Mouse (Mus musculus) midbrain, embryonic 16.5 days (tissue): ENCODE measurements around the gene Lhx6. TPM values are rescaled to one million over a fixed set of nuclear protein-coding genes. Genes with fewer than 3 reads are reported as not detected.

Experiments
- ATAC-seq: fragments of 200-750 bp; cut with Nextera tagmentation; 2 replicates; pipeline ENCODE4 v1.8.0; 2017; ENCODE audit warnings: moderate TSS enrichment
- H3K27ac ChIP-seq: fragments of 300-500 bp; sonication (generic); 2 replicates; pipeline ENCODE4 v1.5.1; 2014; ENCODE audit warnings: mild to moderate bottlenecking, low read length, mixed read lengths
- H3K27me3 ChIP-seq: fragments of 300-500 bp; sonication (generic); 2 replicates; pipeline ENCODE4 v1.6.1; 2014; ENCODE audit warnings: low read depth, low read length, mixed read lengths; ENCODE audit not compliant: control insufficient read depth, insufficient read depth
- H3K36me3 ChIP-seq: fragments of 300-500 bp; sonication (generic); 2 replicates; pipeline ENCODE4 v1.6.1; 2014; ENCODE audit warnings: mild to moderate bottlenecking, low read length, moderate library complexity, mixed read lengths; ENCODE audit not compliant: control insufficient read depth, insufficient read depth
- H3K4me1 ChIP-seq: fragments of 300-500 bp; sonication (generic); 2 replicates; pipeline ENCODE4 v1.6.1; 2014; ENCODE audit warnings: mild to moderate bottlenecking, low read length, mixed read lengths; ENCODE audit not compliant: control insufficient read depth, insufficient read depth
- H3K4me2 ChIP-seq: fragments of 300-500 bp; sonication (generic); 2 replicates; pipeline ENCODE4 v1.6.1; 2014; ENCODE audit warnings: mild to moderate bottlenecking, low read length, mixed read lengths
- H3K4me3 ChIP-seq: fragments of 300-500 bp; sonication (generic); 2 replicates; pipeline ENCODE4 v1.5.1; 2014; ENCODE audit warnings: low read depth, mild to moderate bottlenecking, low read length, moderate library complexity, mixed read lengths
- H3K9ac ChIP-seq: fragments of 300-500 bp; sonication (generic); 2 replicates; pipeline ENCODE4 v1.6.1; 2014; ENCODE audit warnings: low read depth, low read length, mixed read lengths
- H3K9me3 ChIP-seq: fragments of 300-500 bp; sonication (generic); replicated peaks from 2 replicates; pipeline ENCODE4 v1.6.1; 2014; ENCODE audit warnings: mild to moderate bottlenecking, low read length, mixed read lengths; ENCODE audit not compliant: control insufficient read depth, poor library complexity, severe bottlenecking
- WGBS: fragments of 180-500 bp; shearing (Covaris S2); extraction: QIAGEN DNeasy Blood & Tissue Kit; methylation state at CpG from one replicate; pipeline ENCODE4 v1.1.7; 2014; 5-methylcytosine and 5-hydroxymethylcytosine counted together
- polyA plus RNA-seq: library from polyadenylated mRNA; unstranded; fragments of >200 nt; fragmentation: Nextera tagmentation; extraction: Ambion mirVana; gene quantifications from 2 replicates; pipeline ENCODE4 v1.2.1, GENCODE M21; 2015

The Lhx6 gene
- polyA plus RNA-seq, 1 experiment from 2014 or later, result 4.1 TPM

DNA sequence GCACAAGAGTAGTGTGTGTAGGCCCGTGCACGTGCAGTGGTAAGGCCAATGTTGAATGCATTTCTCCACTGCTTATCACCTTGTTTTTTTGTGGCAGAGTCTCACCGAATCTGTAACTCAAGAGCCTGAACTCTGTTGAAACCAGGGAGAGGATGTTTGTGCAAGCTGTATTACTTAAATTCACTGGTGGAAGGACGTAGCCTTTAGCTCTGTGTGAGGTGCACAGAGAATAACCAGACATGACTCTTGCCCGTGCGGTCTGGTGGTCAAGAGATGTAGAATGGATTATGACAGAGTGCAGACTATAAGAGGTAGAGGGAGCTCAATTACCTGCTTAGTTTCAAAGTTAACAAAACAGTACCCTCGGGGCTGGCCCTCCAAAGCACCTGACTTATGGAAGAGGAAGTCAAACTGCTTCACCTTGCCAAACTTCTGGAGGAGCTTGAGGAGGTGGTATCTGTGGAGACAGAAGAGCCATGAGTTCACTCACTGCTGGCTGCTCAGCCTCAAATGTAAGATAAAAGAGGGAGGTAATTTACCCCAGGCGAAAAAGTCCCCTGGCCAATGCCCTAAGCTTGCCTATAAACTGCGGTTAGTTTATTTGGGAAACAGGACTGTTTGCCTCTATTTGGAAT is 21.7 kb upstream of the Lhx6 start:
- H3K4me3 ChIP-seq, result no peak overlapping the region
- no peak overlapping the region for H3K9ac ChIP-seq
- H3K27ac ChIP-seq, result no peak overlapping the region
- H3K36me3 ChIP-seq, result peaks cover 27% of the 10 kb centered on the region
- H3K4me2 ChIP-seq, result no peak overlapping the region
- WGBS, result 94% methylated on average over 9 of the region's 9 CpGs
- no peaks in the 10 kb centered on the region for H3K9me3 ChIP-seq
- H3K4me1 ChIP-seq, result no peaks in the 10 kb centered on the region
- no peak for ATAC-seq
- H3K27me3 ChIP-seq, result no peaks in the 10 kb centered on the region

DNA sequence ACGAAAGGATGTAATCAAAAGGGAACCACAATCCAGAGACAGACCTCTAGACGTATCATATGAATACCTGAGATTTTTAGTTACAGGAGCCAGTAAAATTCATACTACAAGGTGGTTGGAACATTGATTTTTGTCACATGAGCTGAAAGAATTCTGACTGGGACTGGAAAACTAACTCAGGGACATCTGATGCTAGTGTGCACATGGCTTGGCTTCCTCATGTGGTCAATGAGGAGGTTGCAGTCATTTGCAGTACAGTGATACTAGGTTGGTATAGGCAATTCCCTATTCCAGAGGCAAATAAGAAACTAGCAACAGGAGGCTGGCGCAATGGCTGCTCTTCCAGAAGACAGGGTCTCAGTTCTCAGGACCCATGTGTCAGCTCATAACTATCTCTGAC is 7.4 kb upstream of the Lhx6 start:
- Histone ChIP-seq H3K9ac (no peak overlapping the region), H3K4me3 (no peak overlapping the region), H3K27ac (no peak overlapping the region), H3K27me3 (peaks cover 16% of the 10 kb centered on the region), H3K4me1 (no peaks in the 10 kb centered on the region), H3K4me2 (no peak overlapping the region), H3K36me3 (peaks cover 21% of the 10 kb centered on the region), H3K9me3 (no peaks in the 10 kb centered on the region)
- no peak for ATAC-seq
- 79% methylated on average over 3 of the region's 3 CpGs for WGBS

DNA sequence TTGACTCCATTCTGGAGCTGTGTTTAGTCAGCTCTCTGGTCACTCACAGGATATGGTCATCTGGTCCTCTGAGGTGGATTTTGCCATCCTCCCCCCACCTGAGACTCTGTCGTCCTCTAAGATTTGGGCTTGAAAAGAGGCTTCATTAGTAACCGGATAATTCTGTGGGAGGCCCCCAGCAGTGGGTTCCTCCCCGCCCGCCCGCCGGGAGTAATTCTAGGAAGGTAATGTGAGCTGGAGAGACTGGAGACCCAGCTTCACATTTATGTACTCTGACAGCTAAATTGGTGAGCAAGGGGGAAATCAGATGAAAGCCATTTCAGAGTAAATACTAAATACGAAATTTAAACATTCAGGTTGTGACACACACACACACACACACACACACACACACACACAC is 3.4 kb upstream of the Lhx6 start:
- no peak overlapping the region for H3K27ac ChIP-seq
- whole genome bisulfite sequencing, result 12% methylated on average over 7 of the region's 7 CpGs
- H3K4me2 ChIP-seq, result no peak overlapping the region
- peaks cover 40% of the 10 kb centered on the region for H3K27me3 ChIP-seq
- no peaks in the 10 kb centered on the region for H3K36me3 ChIP-seq
- H3K9ac ChIP-seq, result no peak overlapping the region
- no peaks in the 10 kb centered on the region for H3K9me3 ChIP-seq
- no peak overlapping the region for H3K4me3 ChIP-seq
- ATAC-seq, result no peak
- H3K4me1 ChIP-seq, result peaks cover 20% of the 10 kb centered on the region

DNA sequence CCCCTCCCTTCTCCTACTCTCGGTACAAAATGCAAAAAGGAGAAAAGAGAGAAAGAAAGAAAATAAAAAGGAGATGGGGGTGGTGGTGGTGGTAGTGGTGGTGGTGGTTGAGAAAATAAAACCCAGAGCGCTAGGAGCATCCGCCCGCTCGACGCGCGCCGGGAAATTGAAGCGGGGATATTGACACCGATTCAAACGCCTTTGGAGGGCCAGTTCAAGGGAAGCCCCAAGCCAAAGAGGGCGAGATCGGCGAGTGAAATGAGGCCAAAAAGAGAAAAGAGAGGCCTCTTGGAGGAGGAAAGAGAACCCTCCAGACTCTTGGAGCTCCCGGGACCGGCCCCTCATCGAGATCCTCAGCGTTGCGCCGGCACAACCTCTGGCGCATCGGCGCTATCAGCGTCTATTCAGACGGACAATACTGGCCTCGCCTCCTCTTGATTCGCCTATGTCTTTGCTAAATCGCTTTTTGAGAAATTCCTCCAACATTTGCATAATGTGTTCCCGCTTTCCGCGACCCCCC is 712 bp downstream of the Lhx6 start:
- WGBS, result under 1% methylated on average over 32 of the region's 32 CpGs
- peaks cover 66% of the 10 kb centered on the region for H3K27me3 ChIP-seq
- peaks cover 31% of the 10 kb centered on the region for H3K4me1 ChIP-seq
- peak overlapping the region; percentile 37 for H3K4me3 ChIP-seq
- no peaks in the 10 kb centered on the region for H3K36me3 ChIP-seq
- peak overlapping the region; percentile 63 for H3K4me2 ChIP-seq
- peak overlapping the region; percentile 34; the same call in 1 of the 2 replicates for H3K9ac ChIP-seq
- no peak overlapping the region for H3K27ac ChIP-seq
- H3K9me3 ChIP-seq, result no peaks in the 10 kb centered on the region
- ATAC-seq, result no peak

DNA sequence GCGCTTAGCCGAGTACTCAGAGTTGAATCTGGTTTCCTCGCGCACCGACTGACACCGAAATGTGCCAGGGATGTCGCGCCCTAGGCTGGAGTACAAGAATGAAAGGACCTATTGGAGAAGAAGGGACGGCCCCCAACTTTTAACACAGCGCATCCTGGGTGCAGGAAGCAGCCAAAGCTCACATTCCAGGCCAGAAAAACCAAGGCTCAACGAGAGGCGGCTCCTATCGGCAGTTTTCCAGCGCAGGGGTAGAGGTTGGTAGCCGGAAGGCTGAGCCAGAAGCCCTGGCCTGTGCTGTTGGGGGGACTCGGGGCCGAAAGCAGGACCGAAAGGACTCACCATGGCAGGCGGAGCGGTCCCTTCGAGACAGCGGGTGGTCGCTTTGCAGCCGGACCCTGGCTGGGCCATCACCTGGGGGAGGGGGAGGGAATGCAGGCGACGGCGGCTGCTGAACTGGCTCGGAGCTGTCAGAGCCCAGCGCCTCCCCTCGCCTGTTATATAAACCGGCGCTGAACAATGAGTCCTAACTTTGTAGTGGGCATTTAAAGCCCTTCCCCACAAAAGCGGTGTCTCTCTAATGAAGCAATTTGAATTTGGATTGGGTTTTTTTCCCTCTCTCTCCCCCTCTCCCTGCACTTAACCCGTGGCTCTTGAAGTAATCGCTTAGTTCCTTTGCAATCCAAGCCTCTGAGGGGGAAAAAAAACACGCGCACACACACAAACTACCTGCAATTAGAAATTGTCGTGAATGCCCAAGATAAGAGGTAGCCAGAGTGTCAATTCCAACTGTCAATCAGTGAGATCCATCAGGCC is 1.4 kb downstream of the Lhx6 start:
- H3K9me3 ChIP-seq, result no peaks in the 10 kb centered on the region
- under 1% methylated on average over 38 of the region's 38 CpGs for WGBS
- H3K4me2 ChIP-seq, result peak overlapping the region; percentile 63
- H3K4me1 ChIP-seq, result peaks cover 31% of the 10 kb centered on the region
- H3K36me3 ChIP-seq, result no peaks in the 10 kb centered on the region
- H3K27ac ChIP-seq, result no peak overlapping the region
- peaks cover 66% of the 10 kb centered on the region for H3K27me3 ChIP-seq
- H3K9ac ChIP-seq, result no peak overlapping the region
- no peak for ATAC-seq
- H3K4me3 ChIP-seq, result peak overlapping the region; percentile 20

DNA sequence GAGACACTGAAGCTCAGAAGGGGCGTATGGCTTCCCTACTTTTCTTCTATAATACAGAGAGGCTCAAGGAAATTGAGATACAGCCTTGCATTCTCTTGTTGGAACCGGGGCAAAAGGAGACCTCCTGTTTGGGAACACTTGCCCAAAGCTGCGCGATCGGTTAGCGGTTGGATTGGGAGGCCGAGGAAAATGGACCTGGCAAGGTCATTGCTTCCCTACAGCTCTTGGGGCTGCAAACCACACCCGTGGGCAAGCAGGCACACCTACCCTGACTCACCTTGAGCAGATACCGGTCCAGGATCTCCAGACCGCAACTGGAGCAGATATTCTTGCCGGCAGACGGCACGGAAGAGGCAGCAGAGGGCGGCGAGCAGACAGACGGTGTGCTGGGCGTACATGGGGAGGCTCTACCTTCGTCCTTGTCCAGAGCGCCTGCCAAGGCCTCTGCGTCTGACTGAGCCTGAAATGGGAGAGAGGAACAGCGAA is 2.1 kb downstream of the Lhx6 start:
- 2% methylated on average over 21 of the region's 21 CpGs for WGBS
- Histone ChIP-seq H3K9me3 (no peaks in the 10 kb centered on the region), H3K36me3 (no peaks in the 10 kb centered on the region), H3K4me2 (peak overlapping the region; percentile 2; the same call in 1 of the 2 replicates), H3K27ac (no peak overlapping the region), H3K9ac (no peak overlapping the region), H3K27me3 (peaks cover 73% of the 10 kb centered on the region), H3K4me1 (peaks cover 31% of the 10 kb centered on the region), H3K4me3 (peak overlapping the region; percentile 20; the same call in 1 of the 2 replicates)
- ATAC-seq, result no peak

DNA sequence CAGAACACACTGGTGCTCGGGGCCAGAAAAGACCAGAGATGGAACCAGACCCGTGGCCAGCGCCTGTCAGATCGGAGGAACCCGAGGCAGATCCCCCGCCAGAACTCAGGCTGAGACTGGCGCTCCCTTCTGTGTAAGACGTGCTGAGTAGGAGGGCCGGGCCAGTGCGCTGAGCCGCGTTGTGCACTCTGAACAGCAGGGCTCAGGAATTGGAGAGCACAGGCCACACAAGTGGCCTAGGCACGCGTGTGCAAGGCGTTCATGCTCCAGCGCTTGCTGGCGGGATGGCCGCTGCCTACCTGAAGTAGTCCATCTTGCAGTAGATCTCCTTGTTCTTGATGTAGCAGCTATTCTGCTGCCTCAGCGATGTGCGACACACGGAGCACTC is 2.7 kb downstream of the Lhx6 start:
- H3K4me2 ChIP-seq, result peak overlapping the region; percentile 2; the same call in 1 of the 2 replicates
- no peaks in the 10 kb centered on the region for H3K36me3 ChIP-seq
- no peaks in the 10 kb centered on the region for H3K9me3 ChIP-seq
- H3K4me3 ChIP-seq, result peak overlapping the region; percentile 14; the same call in 1 of the 2 replicates
- ATAC-seq, result no peak
- H3K27ac ChIP-seq, result no peak overlapping the region
- H3K9ac ChIP-seq, result 0 out of 2 replicates have a peak overlapping the region, but pooled peaks have one; percentile 10
- H3K27me3 ChIP-seq, result peaks cover 73% of the 10 kb centered on the region
- WGBS, result under 1% methylated on average over 21 of the region's 21 CpGs
- peaks cover 31% of the 10 kb centered on the region for H3K4me1 ChIP-seq

DNA sequence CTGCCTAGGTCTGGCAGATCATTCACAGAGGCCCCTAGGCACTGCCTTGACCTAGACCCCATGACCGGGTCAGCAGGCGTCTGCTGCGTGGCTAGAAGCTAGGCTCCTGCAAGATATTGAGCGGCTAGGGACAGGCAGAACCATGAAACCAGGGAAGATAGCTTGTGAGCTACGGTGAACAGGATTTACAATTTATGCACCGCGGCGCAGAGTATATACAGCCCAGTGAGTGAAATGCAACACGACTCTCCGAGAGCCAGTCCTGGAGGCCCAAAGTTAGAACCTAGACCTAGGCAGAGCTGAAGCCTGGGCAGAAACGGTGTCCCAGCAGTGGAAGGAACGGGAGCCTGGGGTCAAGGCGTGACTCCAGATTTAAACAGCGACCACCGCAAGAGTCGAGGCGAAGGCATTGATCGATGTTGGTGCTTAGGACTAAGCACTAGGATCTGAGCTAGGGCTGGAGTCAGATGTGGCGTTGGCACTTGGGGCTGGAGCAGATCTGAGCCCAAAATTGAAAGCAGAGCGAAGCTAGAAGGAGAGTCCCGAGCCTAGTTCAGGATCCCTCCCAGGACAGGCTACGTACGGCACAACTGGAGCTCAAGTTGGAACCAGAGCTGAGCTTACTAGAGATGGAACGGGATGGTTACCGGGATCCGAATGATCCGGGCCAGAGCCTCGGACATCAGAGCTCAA is 3.2 kb downstream of the Lhx6 start:
- Histone ChIP-seq H3K4me2 (peak overlapping the region; percentile 2; the same call in 1 of the 2 replicates), H3K27ac (no peak overlapping the region)

More for the DNA sequence above, 3.2 kb downstream of the Lhx6 start:
- Histone ChIP-seq H3K4me1 (peaks cover 31% of the 10 kb centered on the region), H3K27me3 (peaks cover 71% of the 10 kb centered on the region), H3K9me3 (no peaks in the 10 kb centered on the region), H3K9ac (0 out of 2 replicates have a peak overlapping the region, but pooled peaks have one; percentile 10), H3K4me3 (peak overlapping the region; percentile 14; the same call in 1 of the 2 replicates), H3K36me3 (no peaks in the 10 kb centered on the region)
- no peak for ATAC-seq
- WGBS, result 3% methylated on average over 28 of the region's 28 CpGs
